Mouse (Mus musculus): ENCODE results near the gene Cdrt4.

The Cdrt4 gene

DNA sequence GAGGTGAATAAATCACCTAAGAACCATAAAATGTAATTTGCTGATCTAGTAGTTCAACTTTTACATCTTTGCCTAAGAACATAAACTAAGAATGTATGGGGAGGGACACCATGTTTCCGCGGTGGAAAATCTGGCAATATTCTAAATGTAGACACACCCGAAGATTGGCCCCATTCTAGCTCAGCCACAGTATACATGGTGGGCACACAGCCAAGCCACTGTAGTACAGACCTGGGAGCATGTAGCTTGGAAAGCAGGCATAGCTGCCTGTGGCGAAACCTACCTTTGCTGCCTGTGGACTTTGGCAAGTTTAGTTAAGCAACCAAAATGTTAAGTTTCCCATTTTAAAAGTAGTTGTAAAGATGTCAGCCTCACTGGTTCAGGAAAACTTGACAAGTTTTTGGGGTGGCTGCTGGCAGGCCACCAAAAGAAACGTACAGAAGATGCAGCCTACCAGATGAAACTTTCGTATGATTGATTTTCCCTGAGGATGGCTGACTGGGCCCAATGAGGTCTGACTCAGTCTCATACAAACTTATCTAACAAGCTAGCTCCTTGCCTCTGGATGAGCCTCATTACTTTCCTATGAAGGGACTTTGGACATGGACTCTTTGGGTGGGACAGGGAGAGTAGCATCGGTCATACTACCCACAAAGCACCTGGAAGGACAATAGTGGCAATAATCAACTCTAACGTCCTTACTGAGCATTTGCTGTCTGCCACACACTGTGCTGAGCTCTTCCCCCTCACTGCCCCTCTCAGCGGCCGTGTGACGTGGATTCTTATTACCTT lies 84.6 kb downstream of the Cdrt4 start:
- no peak for DNase-seq (ENCODE audit: low spot score in 2 of 2)

DNA sequence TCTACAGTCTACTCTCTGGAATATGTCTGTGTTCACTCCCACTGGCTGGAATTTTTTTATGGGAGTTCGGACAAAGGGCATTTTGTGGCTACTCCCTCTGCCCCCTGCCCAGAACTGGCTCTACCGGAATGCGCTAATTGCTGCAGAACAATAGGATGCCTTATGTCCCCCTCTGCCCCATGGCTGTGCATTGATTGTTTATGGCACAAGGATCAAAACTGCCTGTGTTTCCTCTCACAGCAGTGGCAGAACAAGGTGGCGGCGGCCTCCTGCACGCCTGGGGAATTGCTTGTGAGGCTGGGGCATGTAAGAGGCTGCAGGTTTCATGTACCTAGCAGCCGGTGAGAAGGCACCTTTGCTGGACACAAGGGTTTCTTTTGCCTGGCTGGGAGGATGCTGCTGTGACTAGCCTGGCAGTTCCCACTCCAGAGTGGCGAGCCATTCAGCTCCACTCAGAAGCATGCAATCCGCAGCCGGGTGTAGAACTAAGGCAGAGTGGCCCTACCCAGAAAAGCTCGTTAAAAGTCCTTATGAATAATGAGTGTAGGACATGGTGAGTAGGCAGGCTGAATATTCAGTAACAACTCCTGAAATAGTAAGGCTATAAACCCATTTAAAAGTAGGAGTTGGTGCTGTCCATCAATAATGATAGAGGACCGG lies 89.1 kb downstream of the Cdrt4 start:
- no peak for DNase-seq (ENCODE audit: low spot score in 2 of 2)
